Mouse (Mus musculus) MEL (cell line): ENCODE measurements around the gene Pbxip1. TPM values are rescaled to one million over a fixed set of nuclear protein-coding genes. Genes with fewer than 3 reads are reported as not detected.

Experiments used
- DNase-seq: peaks from one replicate; pipeline ENCODE4 v3.0.0; 2011; ENCODE audit warnings: low read depth, low spot score
- H3K27ac ChIP-seq: 2 replicates; pipeline ENCODE4 v1.5.1; 2012; ENCODE audit warnings: low read depth, mild to moderate bottlenecking, control low read depth, low read length, moderate library complexity; ENCODE audit not compliant: control insufficient read depth
- H3K27me3 ChIP-seq, 2 experiments: fragments of 150-350 bp in 1 of 2; sonication (generic) in 1 of 2; 2 replicates each; pipeline ENCODE4 v1.6.1; 2012; ENCODE audit warnings: low read length in 2 of 2, mild to moderate bottlenecking in 2 of 2, improper control_type of control experiment in 1 of 2, moderate library complexity in 1 of 2; ENCODE audit not compliant: insufficient read depth in 2 of 2, control insufficient read depth in 1 of 2
- H3K36me3 ChIP-seq, 2 experiments: 2 replicates each; pipeline ENCODE4 v1.6.1; 2012 to 2014; ENCODE audit warnings: low read length in 2 of 2, improper control_type of control experiment in 1 of 2, inconsistent platforms in 1 of 2, mild to moderate bottlenecking in 1 of 2; ENCODE audit not compliant: insufficient read depth in 2 of 2, control insufficient read depth in 1 of 2
- H3K4me1 ChIP-seq, 2 experiments: fragments of 150-350 bp in 1 of 2; sonication (generic) in 1 of 2; 2 replicates each; pipeline ENCODE4 v1.6.1; 2012; ENCODE audit warnings: low read length in 2 of 2, improper control_type of control experiment in 1 of 2, mild to moderate bottlenecking in 1 of 2; ENCODE audit not compliant: insufficient read depth in 2 of 2, control insufficient read depth in 1 of 2
- H3K4me3 ChIP-seq, 2 experiments: fragments of 150-350 bp in 1 of 2; sonication (generic) in 1 of 2; 2 replicates each; pipeline ENCODE4 v1.5.1; 2012; ENCODE audit warnings: low read depth in 2 of 2, low read length in 2 of 2, mild to moderate bottlenecking in 2 of 2, moderate library complexity in 2 of 2, control low read depth in 1 of 2, improper control_type of control experiment in 1 of 2; ENCODE audit not compliant: control insufficient read depth in 1 of 2, insufficient read depth in 1 of 2
- H3K79me2 ChIP-seq: 2 replicates; pipeline ENCODE4 v1.6.1; 2012; ENCODE audit warnings: mild to moderate bottlenecking, low read length, moderate library complexity; ENCODE audit not compliant: control insufficient read depth, poor library complexity, insufficient read depth
- H3K9ac ChIP-seq: 2 replicates; pipeline ENCODE4 v1.6.1; 2012; ENCODE audit warnings: low read depth, mild to moderate bottlenecking, control low read depth, low read length, moderate library complexity; ENCODE audit not compliant: control insufficient read depth, poor library complexity, severe bottlenecking
- H3K9me3 ChIP-seq: fragments of 150-350 bp; sonication (generic); replicated peaks from 2 replicates; pipeline ENCODE4 v1.6.1; 2012; ENCODE audit warnings: mild to moderate bottlenecking, low read length, improper control_type of control experiment, moderate library complexity; ENCODE audit not compliant: insufficient read depth
- BHLHE40 ChIP-seq: IDR thresholded peaks from 2 replicates; pipeline ENCODE4 v1.6.1; 2012; ENCODE audit warnings: low read depth, mild to moderate bottlenecking, inconsistent platforms, low read length, improper control_type of control experiment, borderline replicate concordance
- CTCF ChIP-seq, 3 experiments: IDR thresholded peaks in 2 of 3; conservative IDR thresholded peaks in 1 of 3; 2 replicates each; pipeline ENCODE4 v1.5.1; 2011 to 2012; ENCODE audit warnings: low read length in 3 of 3, low read depth in 2 of 3, mild to moderate bottlenecking in 2 of 3, improper control_type of control experiment in 1 of 3, inconsistent platforms in 1 of 3, mixed read lengths in 1 of 3, moderate library complexity in 1 of 3; ENCODE audit not compliant: control insufficient read depth in 1 of 3, insufficient read depth in 1 of 3, poor library complexity in 1 of 3, severe bottlenecking in 1 of 3
- GABPA ChIP-seq: IDR thresholded peaks from 2 replicates; pipeline ENCODE4 v1.6.1; 2012; ENCODE audit warnings: low read depth, mild to moderate bottlenecking, inconsistent platforms, low read length, improper control_type of control experiment, moderate library complexity
- GATA1 ChIP-seq: IDR thresholded peaks from 2 replicates; pipeline ENCODE4 v1.6.1; 2011; ENCODE audit warnings: low read depth, low read length, improper control_type of control experiment
- RAD21 ChIP-seq: IDR thresholded peaks from 2 replicates; pipeline ENCODE4 v1.6.1; 2011; ENCODE audit warnings: mild to moderate bottlenecking, low read depth, low read length, improper control_type of control experiment
- SMC3 ChIP-seq: IDR thresholded peaks from 2 replicates; pipeline ENCODE4 v1.6.1; 2011; ENCODE audit warnings: low read depth, low read length, improper control_type of control experiment
- TBP ChIP-seq: IDR thresholded peaks from 2 replicates; pipeline ENCODE4 v1.8.0; 2011; ENCODE audit warnings: low read depth, low read length, improper control_type of control experiment
- TCF12 ChIP-seq: IDR thresholded peaks from 2 replicates; pipeline ENCODE4 v1.6.1; 2014; ENCODE audit warnings: low read depth, mild to moderate bottlenecking, inconsistent platforms, low read length, improper control_type of control experiment, moderate library complexity
- USF1 ChIP-seq: IDR thresholded peaks from 2 replicates; pipeline ENCODE4 v1.6.1; 2014; ENCODE audit warnings: low read depth, mild to moderate bottlenecking, inconsistent platforms, low read length, improper control_type of control experiment, moderate library complexity
- ZC3H11A ChIP-seq: IDR thresholded peaks from 2 replicates; pipeline ENCODE4 v1.6.1; 2012; ENCODE audit warnings: low read depth, mild to moderate bottlenecking, inconsistent platforms, low read length, improper control_type of control experiment
- ZKSCAN1 ChIP-seq: IDR thresholded peaks from 2 replicates; pipeline ENCODE4 v1.6.1; 2012; ENCODE audit warnings: low read depth, mild to moderate bottlenecking, inconsistent platforms, low read length, improper control_type of control experiment, moderate library complexity
- ZNF384 ChIP-seq: IDR thresholded peaks from 2 replicates; pipeline ENCODE4 v1.6.1; 2012; ENCODE audit warnings: low read depth, mild to moderate bottlenecking, inconsistent platforms, low read length, improper control_type of control experiment
- polyA plus RNA-seq, 2 experiments: library from polyadenylated mRNA; stranded (reverse) in 1 of 2; unstranded in 1 of 2; fragments of >175 nt in 1 of 2; fragments of >200 nt in 1 of 2; gene quantifications; 2 replicates each; pipeline versions ENCODE4 v1.2.1 to v1.2.4; 2012; ENCODE audit warnings: low replicate concordance in 2 of 2, low read depth in 1 of 2; ENCODE audit not compliant: insufficient read length in 2 of 2, insufficient read depth in 1 of 2, missing spikeins in 1 of 2
- total RNA-seq: library from RNA; depleted of rRNA; stranded (reverse); fragments of 300-350 nt; gene quantifications from 2 replicates; pipeline ENCODE4 v1.2.3, GENCODE M21; 2012

Pbxip1 gene
- total and polyA plus RNA-seq, 3 experiments, result 4.8 to 10.7 TPM; not detected in 1

DNA sequence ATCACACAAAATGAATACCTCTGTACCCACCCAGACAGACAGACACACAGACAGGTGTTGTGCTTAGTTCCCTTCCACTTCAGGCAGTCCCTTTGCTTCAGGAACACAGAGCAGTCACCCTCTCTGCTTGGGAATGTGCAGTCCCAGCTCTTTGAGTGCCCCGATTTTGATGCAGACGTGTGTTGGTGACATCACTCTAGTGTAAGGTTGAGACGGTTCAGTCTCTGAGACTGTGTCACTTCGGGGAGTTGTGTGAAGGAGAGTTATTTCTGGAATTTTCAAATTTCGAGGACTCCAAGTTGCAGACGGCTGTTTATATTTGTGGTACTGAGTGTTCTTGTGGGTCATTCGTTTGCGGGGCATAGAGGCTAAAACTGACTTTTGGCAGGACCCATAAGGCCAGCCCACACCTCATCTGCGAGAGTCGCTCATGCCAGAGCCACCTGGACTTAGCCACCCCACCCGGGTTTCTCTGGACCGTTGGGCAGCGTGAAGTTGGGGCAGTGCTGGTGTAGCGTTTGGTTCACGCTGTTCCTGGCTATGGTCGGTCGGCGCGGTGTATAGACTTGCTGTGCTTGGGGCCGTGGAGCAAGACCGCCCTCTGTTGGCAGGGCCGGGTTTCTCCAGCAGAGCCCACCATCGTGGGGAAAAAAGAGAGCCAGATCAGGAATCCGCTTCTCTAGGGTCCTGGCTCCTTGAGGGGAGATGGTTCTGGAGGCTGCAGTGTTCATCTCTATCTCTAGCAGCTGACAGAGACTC, 48.4 kb downstream of the Pbxip1 start:
- peak; percentile 94 for TF ChIP-seq RAD21
- no peak for TF ChIP-seq GATA1
- peak; percentile 38; the same call in 1 of the 2 replicates for TF ChIP-seq ZNF384
- peak; percentile 95 for TF ChIP-seq SMC3
- peak; percentile 95 for TF ChIP-seq ZC3H11A
- peak; percentile 95 to 98 (median 96) for TF ChIP-seq CTCF (IDR thresholded peaks at IDR 0.05 in 2 of 3, conservative IDR thresholded peaks at IDR 0.05 in 1 of 3; ENCODE audit: control insufficient read depth in 1 of 3, insufficient read depth in 1 of 3, low read depth in 2 of 3, low read length in 3 of 3, poor library complexity in 1 of 3, severe bottlenecking in 1 of 3)
- no peak for TF ChIP-seq ZKSCAN1
- H3K9ac ChIP-seq, result peak overlapping the region; percentile 38
- H3K4me1 ChIP-seq, result no peaks in the 10 kb centered on the region

GRCm38 (mm10) chr3:89486111-89486510, 49.6 kb downstream of the Pbxip1 start:
- Histone ChIP-seq H3K27me3 (peaks cover 22 to 23% of the 10 kb centered on the region in 2 experiments), H3K79me2 (no peaks in the 10 kb centered on the region), H3K4me3 (no peak overlapping the region), H3K9ac (no peak overlapping the region), H3K36me3 (no peaks in the 10 kb centered on the region), H3K9me3 (no peaks in the 10 kb centered on the region), H3K4me1 (no peaks in the 10 kb centered on the region), H3K27ac (no peak overlapping the region)
- no peak for DNase-seq
- no peak for TF ChIP-seq ZC3H11A
- no peak for TF ChIP-seq ZNF384
- no peak for TF ChIP-seq USF1
- TF ChIP-seq BHLHE40, result no peak
- TF ChIP-seq TCF12, result no peak
- no peak for TF ChIP-seq TBP
- no peak for TF ChIP-seq GABPA
- TF ChIP-seq ZKSCAN1, result no peak

More for the DNA sequence above, 48.4 kb downstream of the Pbxip1 start:
- peak; percentile 86 for DNase-seq
- H3K79me2 ChIP-seq, result no peaks in the 10 kb centered on the region
- H3K9me3 ChIP-seq, result no peaks in the 10 kb centered on the region
- no peaks in the 10 kb centered on the region for H3K36me3 ChIP-seq
- peak overlapping the region in 1 of 2 experiments; percentile 15; a peak in 1 of 4 replicates for H3K4me3 ChIP-seq
- peaks cover 22 to 23% of the 10 kb centered on the region in 2 experiments for H3K27me3 ChIP-seq
- H3K27ac ChIP-seq, result no peak overlapping the region
